Mouse (Mus musculus): ENCODE data around the gene Dennd6a.
"Not testable (repeated sequence)": the region's sequence is repeated elsewhere in the genome, so short reads cannot be mapped to it uniquely, and the experiment has no call there.

The Dennd6a gene

GRCm38 (mm10) chr14:26573556-26573955 lies at the start of gene Dennd6a:
Gene Dennd6a, plus strand, starts transcription at chr14:26573856.
- DNase-seq: not testable (repeated sequence)

- DNase-seq: no peak
Observed at GRCm38 (mm10) chr14:26525955-26526354, 47.7 kb upstream of the Dennd6a start.

GRCm38 (mm10) chr14:26528296-26528695 lies 45.4 kb upstream of the Dennd6a start:
- DNase-seq: no peak

GRCm38 (mm10) chr14:26530350-26530749 lies 43.3 kb upstream of the Dennd6a start:
- DNase-seq: peak in 1 of 2 experiments; percentile 33

- no peak for DNase-seq
Observed at GRCm38 (mm10) chr14:26531410-26532313, 42.0 kb upstream of the Dennd6a start.

GRCm38 (mm10) chr14:26532752-26533151 lies 40.9 kb upstream of the Dennd6a start:
- DNase-seq: peak in 1 of 2 experiments; percentile 21

GRCm38 (mm10) chr14:26533267-26533666 lies 40.4 kb upstream of the Dennd6a start:
- peak; percentile 17 to 19 for DNase-seq

- DNase-seq: peak; percentile 45 to 51
Observed at GRCm38 (mm10) chr14:26533821-26534756, 39.6 kb upstream of the Dennd6a start.

- DNase-seq: peak; percentile 99 to 100
Observed at GRCm38 (mm10) chr14:26534757-26535479, 38.7 kb upstream of the Dennd6a start, which contains the start of gene Slmap. Gene Slmap, minus strand, starts transcription at chr14:26534931.

GRCm38 (mm10) chr14:26539241-26539640 lies 34.4 kb upstream of the Dennd6a start:
- no peak for DNase-seq

GRCm38 (mm10) chr14:26540577-26540976 lies 33.1 kb upstream of the Dennd6a start:
- no peak for DNase-seq

- no peak for DNase-seq
Observed at GRCm38 (mm10) chr14:26542136-26542535, 31.5 kb upstream of the Dennd6a start.

GRCm38 (mm10) chr14:26547516-26548488 lies 25.9 kb upstream of the Dennd6a start:
- no peak for DNase-seq

GRCm38 (mm10) chr14:26550712-26551111 lies 22.9 kb upstream of the Dennd6a start:
- no peak for DNase-seq

- DNase-seq: no peak
Observed at GRCm38 (mm10) chr14:26552441-26552840, 21.2 kb upstream of the Dennd6a start.

- no peak for DNase-seq
Observed at GRCm38 (mm10) chr14:26552853-26553252, 20.8 kb upstream of the Dennd6a start.

GRCm38 (mm10) chr14:26557581-26557980 lies 16.1 kb upstream of the Dennd6a start:
- DNase-seq: peak in 1 of 2 experiments; percentile 17

GRCm38 (mm10) chr14:26558536-26558935 lies 15.1 kb upstream of the Dennd6a start:
- DNase-seq: no peak

- no peak for DNase-seq
Observed at GRCm38 (mm10) chr14:26562247-26562646, 11.4 kb upstream of the Dennd6a start.

GRCm38 (mm10) chr14:26569880-26570279 lies 3.8 kb upstream of the Dennd6a start:
- no peak for DNase-seq

Data from lung, adult 18-20 months (tissue).